8 mouse cellular contexts compared by ENCODE assay signal in the genomic region with DNA sequence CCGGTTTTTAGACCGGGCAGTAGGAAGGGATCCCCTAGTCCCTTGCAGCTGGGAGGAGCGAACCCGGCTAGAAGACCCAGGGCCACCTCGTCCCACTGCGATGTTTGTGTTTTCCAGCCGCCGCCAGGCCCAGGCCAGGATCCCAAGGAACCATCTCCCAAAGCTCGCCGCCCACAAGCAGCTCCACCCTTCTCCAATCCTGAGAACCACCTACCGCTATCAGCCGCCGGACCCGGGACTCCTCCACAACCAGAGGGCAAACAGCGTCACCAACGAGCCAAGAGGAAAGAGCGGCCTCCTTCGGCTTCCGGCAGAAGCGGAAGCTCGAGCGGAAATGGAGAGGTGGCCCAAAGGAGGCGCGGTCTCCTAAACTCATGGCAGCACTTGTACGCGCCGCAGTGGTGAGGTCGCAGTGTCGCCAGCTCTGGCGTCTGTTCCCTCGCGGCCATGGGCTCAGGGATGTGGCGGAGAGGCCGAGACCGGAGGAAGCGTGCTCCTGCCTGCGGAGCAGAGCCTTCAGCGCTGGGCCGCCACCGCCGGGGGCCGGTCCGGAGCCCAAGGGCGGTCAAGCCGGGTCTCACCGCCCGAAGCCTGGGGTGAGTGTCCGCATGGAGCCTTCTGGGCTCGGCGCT. TPM values are rescaled to one million over a fixed set of nuclear protein-coding genes. Genes with fewer than 3 reads are reported as not detected.
DNase-seq lines count a peak whose midpoint lies in the region; ATAC-seq and TF ChIP-seq lines count a peak whose summit lies in the region.

A gene (minus strand): TSS at position 274 of the 632 bp plus-strand sequence.
A gene (plus strand): TSS at position 350 of the 632 bp plus-strand sequence.

- H3K27ac ChIP-seq in hindbrain, embryonic 10.5 days: peak within 1 kb of the TSS; percentile 91
- peak within 1 kb of the TSS; percentile 85 for H3K27ac ChIP-seq in lung, postnatal 0 days (ENCODE audit: low read length)

- TF ChIP-seq EP300 in lung, postnatal 0 days (IDR thresholded peaks at IDR 0.05): no peak

- under 1% methylated on average over 50 of the region's 50 CpGs for WGBS in hindbrain, embryonic 10.5 days
- under 1% methylated on average over 49 of the region's 50 CpGs for WGBS in lung, postnatal 0 days

- H3K4me3 ChIP-seq in hindbrain, embryonic 10.5 days: peak within 1 kb of the TSS; percentile 87
- H3K4me3 ChIP-seq in lung, postnatal 0 days (ENCODE audit: low read depth, low read length): peak within 1 kb of the TSS; percentile 85

- TF ChIP-seq CTCF in lung, postnatal 0 days (IDR thresholded peaks at IDR 0.05): peak; percentile 63

- peaks cover 20% of the 10 kb centered on the region for H3K4me1 ChIP-seq in hindbrain, embryonic 10.5 days (replicated peaks)
- H3K4me1 ChIP-seq in lung, postnatal 0 days (ENCODE audit: insufficient read depth, low read depth, low read length): peaks cover 4% of the 10 kb centered on the region; the same call in 1 of the 2 replicates

- no peaks in the 10 kb centered on the region for H3K27me3 ChIP-seq in hindbrain, embryonic 10.5 days (ENCODE audit: insufficient read depth, poor library complexity, severe bottlenecking)
- H3K27me3 ChIP-seq in lung, postnatal 0 days (replicated peaks; ENCODE audit: insufficient read depth, low read length): no peaks in the 10 kb centered on the region

- H3K4me2 ChIP-seq in lung, postnatal 0 days (replicated peaks; ENCODE audit: low read depth, low read length): peak within 1 kb of the TSS; percentile 74

- peak; percentile 89 for DNase-seq in MN1 (ENCODE audit: low spot score)
- DNase-seq in cerebellum, adult 9-10 months: peak; percentile 85
- peak; percentile 87 for DNase-seq in hindbrain, embryonic 10.5 days (ENCODE audit: low spot score)
- DNase-seq in layer of hippocampus, adult 9-11 months: peak; percentile 89
- DNase-seq in lung, postnatal 0 days (ENCODE audit: low spot score): peak; percentile 97
- peak; percentile 83 for DNase-seq in ovary, postnatal 14 days (ENCODE audit: low spot score)
- DNase-seq in thymus, postnatal 14 days: peak; percentile 86

- peak; percentile 99 for ATAC-seq in frontal cortex, adult (ENCODE audit: low TSS enrichment)
- peak; percentile 97 for ATAC-seq in lung, postnatal 0 days

- H3K36me3 ChIP-seq in hindbrain, embryonic 10.5 days: peaks cover 40% of the 10 kb centered on the region
- H3K36me3 ChIP-seq in lung, postnatal 0 days (ENCODE audit: insufficient read depth, low read length): peaks cover 19% of the 10 kb centered on the region; the same call in 1 of the 2 replicates

- peak within 1 kb of the TSS; percentile 64 for H3K9ac ChIP-seq in lung, postnatal 0 days (replicated peaks; ENCODE audit: low read depth)

- H3K9me3 ChIP-seq in hindbrain, embryonic 10.5 days: no peaks in the 10 kb centered on the region
- H3K9me3 ChIP-seq in lung, postnatal 0 days (ENCODE audit: low read length): no peaks in the 10 kb centered on the region

RNA-seq across cellular contexts. Expression of the first gene that starts in this region (rescaled TPM):
- 28.3 and 30.4 TPM in 2 replicates for polyA plus RNA-seq in hindbrain, embryonic 10.5 days (2016; fragmentation: Nextera tagmentation; extraction: Ambion mirVana)
- 29.3 and 36.4 TPM in 2 replicates for polyA plus RNA-seq in lung, postnatal 0 days (2015; fragmentation: Nextera tagmentation; extraction: Ambion mirVana)

RNA-seq across cellular contexts. Expression of the second gene that starts in this region (rescaled TPM):
- 18.0 and 22.3 TPM in 2 replicates for polyA plus RNA-seq in hindbrain, embryonic 10.5 days (2016; fragmentation: Nextera tagmentation; extraction: Ambion mirVana)
- polyA plus RNA-seq in lung, postnatal 0 days (2015; fragmentation: Nextera tagmentation; extraction: Ambion mirVana): 9.3 and 9.7 TPM in 2 replicates

Comparison
In these comparisons a context has a peak if more than half of its experiments do, and no peak if none do; other contexts are left out.
1. Peak in every context shown above with its lines: DNase-seq, ATAC-seq, H3K4me3 ChIP-seq and H3K27ac ChIP-seq.